Mouse (Mus musculus): ENCODE data around the gene Zbtb20. TPM values are rescaled to one million over a fixed set of nuclear protein-coding genes. Genes with fewer than 3 reads are reported as not detected.

Gene Zbtb20
- polyA plus RNA-seq, 1 experiment from 2014 or later = 5.2 TPM

DNA sequence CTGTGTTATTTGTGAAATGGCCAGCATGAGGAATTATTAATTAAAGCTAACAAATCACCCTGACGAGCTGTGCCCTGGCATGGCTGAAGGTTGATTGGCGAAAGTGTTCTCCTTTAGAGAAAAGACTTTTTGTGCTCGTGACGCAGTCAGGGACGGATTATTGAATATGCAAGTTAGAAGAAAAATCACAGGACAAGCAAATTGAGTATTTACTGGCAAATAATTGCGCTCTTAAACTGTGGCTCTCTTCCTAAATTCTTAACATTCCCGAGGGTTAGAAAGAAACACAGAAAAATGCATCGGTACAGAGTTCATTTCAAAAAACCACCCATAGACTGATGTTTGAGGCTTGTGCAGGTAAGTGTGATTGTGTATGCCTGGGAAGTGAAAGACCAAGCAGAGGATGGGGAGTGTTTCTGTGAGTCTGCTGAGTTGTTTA lies 360.1 kb downstream of the Zbtb20 start:
- Histone ChIP-seq H3K4me3 (ENCODE audit: inconsistent target) (no peak overlapping the region), H3K36me3 (ENCODE audit: inconsistent target) (no peaks in the 10 kb centered on the region), H3K27ac (no peak overlapping the region), H3K79me2 (ENCODE audit: inconsistent target) (no peaks in the 10 kb centered on the region)
- WGBS (ENCODE audit: missing documents) = 95% methylated on average over 8 of the region's 8 CpGs

DNA sequence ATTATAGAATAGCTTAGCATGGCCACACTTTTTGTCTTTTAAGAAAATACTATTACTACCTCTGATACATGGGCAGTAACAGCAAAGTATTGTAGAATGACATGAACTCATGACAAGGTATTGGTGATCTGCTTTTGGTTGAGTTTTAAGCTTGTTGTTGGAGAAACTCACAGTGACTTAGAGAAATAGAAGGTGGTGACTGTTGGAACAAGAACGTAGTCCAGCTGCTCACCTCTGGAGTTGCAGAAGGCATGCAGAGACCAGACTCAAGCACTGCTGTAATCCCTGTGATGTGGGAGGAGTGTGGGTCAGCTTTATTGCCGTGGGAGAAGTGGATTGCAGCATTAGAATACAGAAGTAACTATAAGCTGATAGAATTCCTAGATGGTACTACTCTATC lies 361.9 kb downstream of the Zbtb20 start:
- H3K79me2 ChIP-seq (ENCODE audit: inconsistent target) = no peaks in the 10 kb centered on the region
- no peaks in the 10 kb centered on the region for H3K36me3 ChIP-seq (ENCODE audit: inconsistent target)
- no peak overlapping the region for H3K4me3 ChIP-seq (ENCODE audit: inconsistent target)
- H3K27ac ChIP-seq = no peak overlapping the region
- 100% methylated on average over 2 of the region's 2 CpGs for WGBS (ENCODE audit: missing documents)

GRCm38 (mm10) chr16:43247026-43247425 lies 371.3 kb downstream of the Zbtb20 start:
- Histone ChIP-seq H3K4me3 (ENCODE audit: inconsistent target) (no peak overlapping the region), H3K27ac (no peak overlapping the region), H3K36me3 (ENCODE audit: inconsistent target) (no peaks in the 10 kb centered on the region), H3K79me2 (ENCODE audit: inconsistent target) (no peaks in the 10 kb centered on the region)
- 100% methylated on average over 5 of the region's 5 CpGs for WGBS (ENCODE audit: missing documents)

GRCm38 (mm10) chr16:43253077-43253476 lies 377.4 kb downstream of the Zbtb20 start:
- Histone ChIP-seq H3K36me3 (ENCODE audit: inconsistent target) (no peaks in the 10 kb centered on the region), H3K27ac (no peak overlapping the region), H3K4me3 (ENCODE audit: inconsistent target) (no peak overlapping the region), H3K79me2 (ENCODE audit: inconsistent target) (no peaks in the 10 kb centered on the region)
- WGBS (ENCODE audit: missing documents) = 57% methylated on average over 2 of the region's 2 CpGs

DNA sequence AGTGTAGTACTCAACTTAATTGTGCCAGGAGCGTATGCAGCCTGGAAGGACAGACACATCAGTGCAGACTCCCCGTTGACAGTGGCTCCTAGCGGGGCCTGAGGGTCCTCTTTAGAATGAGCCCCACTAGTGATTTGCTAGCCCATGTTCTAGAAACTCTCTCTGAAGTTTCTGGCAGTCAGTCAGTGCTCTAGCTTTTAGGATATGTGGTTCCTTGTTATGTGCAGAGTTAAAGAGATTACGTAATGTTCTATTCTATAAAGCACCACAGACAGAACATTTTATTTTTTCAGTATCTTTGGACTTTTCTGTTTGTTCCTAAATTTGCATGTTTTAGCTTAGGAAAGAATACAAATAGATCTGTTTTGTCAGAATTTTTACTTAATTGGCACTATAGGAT lies 378.1 kb downstream of the Zbtb20 start:
- Histone ChIP-seq H3K4me3 (ENCODE audit: inconsistent target) (no peak overlapping the region), H3K27ac (no peak overlapping the region), H3K79me2 (ENCODE audit: inconsistent target) (no peaks in the 10 kb centered on the region), H3K36me3 (ENCODE audit: inconsistent target) (no peaks in the 10 kb centered on the region)
- 94% methylated on average over 4 of the region's 4 CpGs for WGBS (ENCODE audit: missing documents)

GRCm38 (mm10) chr16:43256191-43256899 lies 380.7 kb downstream of the Zbtb20 start:
- no peaks in the 10 kb centered on the region for H3K79me2 ChIP-seq (ENCODE audit: inconsistent target)
- 97% methylated on average over 3 of the region's 3 CpGs for WGBS (ENCODE audit: missing documents)
- no peaks in the 10 kb centered on the region for H3K36me3 ChIP-seq (ENCODE audit: inconsistent target)
- no peak overlapping the region for H3K27ac ChIP-seq
- no peak overlapping the region for H3K4me3 ChIP-seq (ENCODE audit: inconsistent target)

DNA sequence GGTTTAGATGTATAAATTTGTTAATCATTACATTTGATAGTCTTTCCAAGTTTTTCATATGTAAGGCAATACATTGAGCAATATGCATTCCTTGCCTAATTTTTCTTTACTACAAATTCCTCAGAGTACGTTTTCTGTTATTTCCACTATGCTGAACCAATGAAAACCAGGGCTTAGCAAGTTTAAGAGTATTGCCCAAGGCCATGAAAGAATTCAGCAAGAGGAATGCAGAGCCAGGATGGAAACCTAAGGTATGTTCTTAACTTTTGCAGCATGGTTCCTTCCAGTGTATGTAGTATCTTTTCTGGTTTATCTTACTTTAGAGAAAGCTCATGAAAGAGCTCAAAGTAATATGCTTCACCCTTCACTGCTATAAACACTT lies 381.2 kb downstream of the Zbtb20 start:
- Histone ChIP-seq H3K27ac (no peak overlapping the region), H3K79me2 (ENCODE audit: inconsistent target) (no peaks in the 10 kb centered on the region), H3K36me3 (ENCODE audit: inconsistent target) (no peaks in the 10 kb centered on the region), H3K4me3 (ENCODE audit: inconsistent target) (no peak overlapping the region)
- WGBS (ENCODE audit: missing documents) = 94% methylated on average over 1 of the region's 1 CpGs

GRCm38 (mm10) chr16:43259466-43259865 lies 383.8 kb downstream of the Zbtb20 start:
- H3K4me3 ChIP-seq (ENCODE audit: inconsistent target) = no peak overlapping the region
- H3K36me3 ChIP-seq (ENCODE audit: inconsistent target) = no peaks in the 10 kb centered on the region
- no peak overlapping the region for H3K27ac ChIP-seq
- no peaks in the 10 kb centered on the region for H3K79me2 ChIP-seq (ENCODE audit: inconsistent target)
- 95% methylated on average over 1 of the region's 1 CpGs for WGBS (ENCODE audit: missing documents)

GRCm38 (mm10) chr16:43260862-43261261 lies 385.2 kb downstream of the Zbtb20 start:
- 94% methylated on average over 2 of the region's 2 CpGs for WGBS (ENCODE audit: missing documents)
- no peak overlapping the region for H3K27ac ChIP-seq
- no peak overlapping the region for H3K4me3 ChIP-seq (ENCODE audit: inconsistent target)
- no peaks in the 10 kb centered on the region for H3K36me3 ChIP-seq (ENCODE audit: inconsistent target)
- H3K79me2 ChIP-seq (ENCODE audit: inconsistent target) = no peaks in the 10 kb centered on the region

DNA sequence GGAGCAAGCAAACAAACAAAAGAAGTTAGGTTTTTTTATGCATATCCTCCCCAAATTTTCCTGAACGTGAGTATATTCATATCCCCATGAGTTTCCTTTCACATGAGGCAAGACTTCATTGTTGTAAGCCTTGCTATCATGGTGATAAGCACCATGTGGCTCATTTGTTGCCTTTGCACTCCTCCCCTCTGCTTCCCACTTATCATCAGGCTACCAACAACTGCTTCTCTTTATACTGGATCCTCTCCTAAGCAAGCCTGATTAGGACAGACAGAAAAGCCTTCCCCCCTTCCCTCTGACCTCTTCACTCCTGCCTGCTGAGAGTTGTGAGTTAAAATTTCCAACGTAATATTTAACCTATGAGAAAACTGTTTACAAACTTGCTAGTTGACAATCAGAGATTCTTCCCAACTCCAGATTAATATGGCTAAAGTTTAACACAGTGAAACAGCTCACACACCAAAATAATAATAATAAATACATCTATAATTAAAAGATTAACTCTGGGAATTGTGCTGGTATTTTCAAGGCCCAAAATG lies 398.4 kb downstream of the Zbtb20 start:
- Histone ChIP-seq H3K4me3 (ENCODE audit: inconsistent target) (no peak overlapping the region), H3K36me3 (ENCODE audit: inconsistent target) (no peaks in the 10 kb centered on the region), H3K79me2 (ENCODE audit: inconsistent target) (no peaks in the 10 kb centered on the region), H3K27ac (no peak overlapping the region)
- 91% methylated on average over 2 of the region's 2 CpGs for WGBS (ENCODE audit: missing documents)

- Histone ChIP-seq H3K27ac (no peak overlapping the region), H3K4me3 (ENCODE audit: inconsistent target) (no peak overlapping the region), H3K36me3 (ENCODE audit: inconsistent target) (no peaks in the 10 kb centered on the region), H3K79me2 (ENCODE audit: inconsistent target) (no peaks in the 10 kb centered on the region)
- WGBS (ENCODE audit: missing documents) = 98% methylated on average over 4 of the region's 4 CpGs
Measured at GRCm38 (mm10) chr16:43276764-43277163, 401.1 kb downstream of the Zbtb20 start.

DNA sequence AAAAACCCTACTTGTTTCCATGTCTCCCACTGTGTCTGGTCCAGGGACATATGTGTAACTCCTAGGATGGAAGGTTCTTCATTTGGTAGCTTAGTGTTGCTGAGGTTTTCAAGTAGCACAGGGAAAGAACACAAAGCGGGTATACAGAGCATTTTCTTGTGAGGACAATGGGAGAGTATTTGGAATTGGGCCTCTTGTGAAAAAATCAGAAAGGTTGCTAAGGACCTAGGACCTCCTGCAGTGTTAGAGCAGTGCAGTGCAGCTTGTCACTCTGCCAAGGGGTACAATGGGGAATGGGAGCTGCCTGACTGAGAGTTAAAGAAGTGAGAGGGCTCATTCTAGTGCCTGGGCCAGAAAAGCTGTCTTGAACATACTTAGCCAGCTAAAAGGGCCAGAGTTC lies 410.6 kb downstream of the Zbtb20 start:
- no peaks in the 10 kb centered on the region for H3K36me3 ChIP-seq (ENCODE audit: inconsistent target)
- no peaks in the 10 kb centered on the region for H3K79me2 ChIP-seq (ENCODE audit: inconsistent target)
- H3K4me3 ChIP-seq (ENCODE audit: inconsistent target) = no peak overlapping the region
- 92% methylated on average over 1 of the region's 1 CpGs for WGBS (ENCODE audit: missing documents)
- H3K27ac ChIP-seq = no peak overlapping the region

DNA sequence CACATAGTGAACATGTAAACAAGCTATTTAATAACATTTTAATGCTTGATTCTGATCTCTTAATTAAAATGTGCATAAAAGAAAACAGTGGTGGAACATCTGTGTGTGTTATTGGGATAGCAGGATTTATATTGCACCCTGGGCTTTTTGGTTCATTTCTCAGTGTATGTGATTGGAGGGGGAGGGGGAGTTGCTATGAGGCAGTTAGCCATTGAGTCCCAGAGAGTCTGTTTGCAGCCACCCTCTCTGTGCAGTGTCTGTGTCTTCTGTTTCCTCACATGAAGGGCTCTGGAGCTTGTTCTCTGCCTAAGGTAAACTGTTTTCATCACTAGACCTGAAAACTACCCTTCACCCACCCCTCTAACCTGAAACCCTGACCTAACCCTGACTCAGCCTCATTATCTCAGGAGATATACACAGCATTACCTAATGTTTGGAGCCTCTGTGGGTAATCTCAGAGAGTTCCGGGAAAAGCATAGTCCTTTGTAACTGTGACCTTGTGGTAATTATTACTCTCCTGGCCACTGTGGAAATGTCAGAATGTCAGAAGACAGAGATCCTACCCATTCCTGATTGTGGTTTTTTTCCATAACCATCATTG lies 411.2 kb downstream of the Zbtb20 start:
- Histone ChIP-seq H3K36me3 (ENCODE audit: inconsistent target) (no peaks in the 10 kb centered on the region), H3K4me3 (ENCODE audit: inconsistent target) (no peak overlapping the region), H3K27ac (no peak overlapping the region), H3K79me2 (ENCODE audit: inconsistent target) (no peaks in the 10 kb centered on the region)
- 95% methylated on average over 1 of the region's 1 CpGs for WGBS (ENCODE audit: missing documents)

GRCm38 (mm10) chr16:43291423-43291822 lies 415.7 kb downstream of the Zbtb20 start:
- Histone ChIP-seq H3K4me3 (ENCODE audit: inconsistent target) (no peak overlapping the region), H3K79me2 (ENCODE audit: inconsistent target) (no peaks in the 10 kb centered on the region), H3K36me3 (ENCODE audit: inconsistent target) (no peaks in the 10 kb centered on the region), H3K27ac (no peak overlapping the region)
- WGBS (ENCODE audit: missing documents) = 97% methylated on average over 3 of the region's 3 CpGs

GRCm38 (mm10) chr16:43297953-43298596 lies 422.4 kb downstream of the Zbtb20 start:
- Histone ChIP-seq H3K36me3 (ENCODE audit: inconsistent target) (no peaks in the 10 kb centered on the region), H3K27ac (no peak overlapping the region)

More at GRCm38 (mm10) chr16:43297953-43298596, 422.4 kb downstream of the Zbtb20 start:
- WGBS (ENCODE audit: missing documents) = 91% methylated on average over 5 of the region's 5 CpGs
- Histone ChIP-seq H3K79me2 (ENCODE audit: inconsistent target) (no peaks in the 10 kb centered on the region), H3K4me3 (ENCODE audit: inconsistent target) (no peak overlapping the region)

Measured in macrophage (primary cell).